Mouse (Mus musculus): ENCODE measurements around the gene Grik1. TPM values are rescaled to one million over a fixed set of nuclear protein-coding genes. Genes with fewer than 3 reads are reported as not detected.
A peak's percentile ranks its signal among the peaks of the same experiment; 100 is the strongest.

Grik1 gene
- total and polyA plus RNA-seq, 2 experiments from 2014 or later: 23.7 to 29.0 TPM

- H3K36me3 ChIP-seq (ENCODE audit: insufficient read depth): no peaks in the 10 kb centered on the region
- H3K4me1 ChIP-seq (ENCODE audit: insufficient read depth): no peaks in the 10 kb centered on the region
- H3K9me3 ChIP-seq (ENCODE audit: low read length): no peaks in the 10 kb centered on the region
- H3K4me3 ChIP-seq (ENCODE audit: low read depth, low read length): no peak overlapping the region
- no peak for DNase-seq
- no peak overlapping the region for H3K9ac ChIP-seq
- TF ChIP-seq CTCF (IDR thresholded peaks at IDR 0.05; ENCODE audit: low read depth): no peak
- no peak overlapping the region for H3K4me2 ChIP-seq (ENCODE audit: low read depth)
- 87% methylated on average over 9 of the region's 9 CpGs for WGBS
- no peak for ATAC-seq
- H3K27me3 ChIP-seq (ENCODE audit: insufficient read depth, low read length): no peaks in the 10 kb centered on the region
- H3K27ac ChIP-seq (ENCODE audit: low read depth, low read length): no peak overlapping the region
These were observed 388.0 kb downstream of the Grik1 start for GRCm38 (mm10) chr16:87902049-87902448.

GRCm38 (mm10) chr16:87901189-87901588 is 388.9 kb downstream of the Grik1 start:
- Histone ChIP-seq H3K27me3 (ENCODE audit: insufficient read depth, low read length) (no peaks in the 10 kb centered on the region), H3K36me3 (ENCODE audit: insufficient read depth) (no peaks in the 10 kb centered on the region), H3K27ac (ENCODE audit: low read depth, low read length) (no peak overlapping the region), H3K9me3 (ENCODE audit: low read length) (no peaks in the 10 kb centered on the region), H3K4me2 (ENCODE audit: low read depth) (no peak overlapping the region), H3K4me1 (ENCODE audit: insufficient read depth) (no peaks in the 10 kb centered on the region), H3K9ac (no peak overlapping the region), H3K4me3 (ENCODE audit: low read depth, low read length) (no peak overlapping the region)
- 90% methylated on average over 2 of the region's 2 CpGs for WGBS
- ATAC-seq: no peak
- TF ChIP-seq CTCF (IDR thresholded peaks at IDR 0.05; ENCODE audit: low read depth): no peak
- DNase-seq: no peak

DNA sequence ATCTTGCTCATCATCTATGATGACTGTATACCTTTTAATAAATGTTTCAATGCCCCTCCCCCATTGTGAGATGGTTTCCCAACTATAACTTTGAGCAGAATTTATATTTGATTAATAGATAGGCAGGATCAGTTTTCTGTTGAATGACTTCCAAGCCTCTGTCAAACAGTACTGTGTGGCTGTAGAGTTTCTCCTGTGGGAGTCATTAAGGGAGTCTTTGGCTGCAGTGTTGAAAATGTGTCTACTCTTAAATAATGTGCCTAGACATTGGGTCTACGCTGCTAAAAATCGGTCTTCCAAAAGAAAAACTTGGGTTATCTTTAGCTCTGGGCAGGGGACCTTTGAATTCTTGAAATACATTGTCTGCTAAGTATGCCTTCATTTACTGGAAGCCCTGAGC is 414.1 kb downstream of the Grik1 start:
- TF ChIP-seq CTCF (IDR thresholded peaks at IDR 0.05; ENCODE audit: low read depth): no peak
- H3K27ac ChIP-seq (ENCODE audit: low read depth, low read length): no peak overlapping the region
- no peaks in the 10 kb centered on the region for H3K36me3 ChIP-seq (ENCODE audit: insufficient read depth)
- ATAC-seq (no peak), DNase-seq (no peak)
- no peaks in the 10 kb centered on the region for H3K27me3 ChIP-seq (ENCODE audit: insufficient read depth, low read length)
- no peak overlapping the region for H3K4me3 ChIP-seq (ENCODE audit: low read depth, low read length)
- no peaks in the 10 kb centered on the region for H3K9me3 ChIP-seq (ENCODE audit: low read length)
- no peaks in the 10 kb centered on the region for H3K4me1 ChIP-seq (ENCODE audit: insufficient read depth)
- WGBS: 96% methylated on average over 2 of the region's 2 CpGs
- H3K9ac ChIP-seq: no peak overlapping the region
- H3K4me2 ChIP-seq (ENCODE audit: low read depth): no peak overlapping the region

DNA sequence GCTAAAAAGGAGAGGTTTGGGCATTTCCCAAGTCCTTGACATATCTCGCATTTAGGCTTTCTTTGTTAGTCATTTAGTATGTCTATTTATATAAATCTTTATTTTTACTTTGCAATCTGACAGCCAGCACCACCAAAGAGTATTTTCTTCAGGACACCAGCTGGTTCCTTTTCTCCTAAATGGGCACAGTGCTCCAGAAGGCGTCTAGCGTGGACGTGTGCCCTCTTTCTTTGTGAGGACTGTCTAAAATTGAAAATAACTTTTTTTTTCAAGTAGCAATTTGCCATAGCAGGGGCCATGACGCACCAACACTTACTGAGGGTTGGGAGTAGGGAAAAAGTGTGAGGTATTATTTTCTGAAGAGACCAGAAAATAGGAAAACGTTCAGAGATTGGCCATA is 425.5 kb downstream of the Grik1 start:
- no peak for DNase-seq
- H3K4me2 ChIP-seq (ENCODE audit: low read depth): no peak overlapping the region
- no peaks in the 10 kb centered on the region for H3K36me3 ChIP-seq (ENCODE audit: insufficient read depth)
- H3K9me3 ChIP-seq (ENCODE audit: low read length): no peaks in the 10 kb centered on the region
- H3K27ac ChIP-seq (ENCODE audit: low read depth, low read length): no peak overlapping the region
- no peak for TF ChIP-seq CTCF (IDR thresholded peaks at IDR 0.05; ENCODE audit: low read depth)
- no peaks in the 10 kb centered on the region for H3K27me3 ChIP-seq (ENCODE audit: insufficient read depth, low read length)
- no peaks in the 10 kb centered on the region for H3K4me1 ChIP-seq (ENCODE audit: insufficient read depth)
- 47% methylated on average over 6 of the region's 6 CpGs for WGBS
- H3K4me3 ChIP-seq (ENCODE audit: low read depth, low read length): no peak overlapping the region
- no peak overlapping the region for H3K9ac ChIP-seq
- ATAC-seq: peak; percentile 50; the same call in 1 of the 2 replicates

DNA sequence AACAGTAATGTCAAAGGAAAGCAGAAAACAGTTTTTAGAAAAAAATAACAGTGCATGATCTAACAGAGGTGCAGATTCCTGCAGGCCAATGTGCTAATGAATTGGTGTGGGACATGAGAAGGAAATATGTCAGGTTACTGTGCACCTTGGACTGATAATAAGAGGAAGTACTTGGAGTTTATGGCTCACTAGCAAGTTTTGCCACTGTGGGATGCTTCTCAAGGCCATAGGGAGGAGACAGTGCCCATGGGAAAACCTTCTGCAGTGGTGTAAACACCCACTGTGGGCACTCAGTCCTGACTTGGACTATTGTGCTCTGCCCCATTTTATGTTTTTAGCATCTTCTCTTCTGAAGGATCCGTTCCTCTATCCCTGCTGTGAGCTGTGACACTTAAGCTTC is 428.3 kb downstream of the Grik1 start:
- TF ChIP-seq CTCF (IDR thresholded peaks at IDR 0.05; ENCODE audit: low read depth): no peak
- Histone ChIP-seq H3K4me1 (ENCODE audit: insufficient read depth) (no peaks in the 10 kb centered on the region), H3K27ac (ENCODE audit: low read depth, low read length) (no peak overlapping the region), H3K27me3 (ENCODE audit: insufficient read depth, low read length) (no peaks in the 10 kb centered on the region), H3K36me3 (ENCODE audit: insufficient read depth) (no peaks in the 10 kb centered on the region), H3K9me3 (ENCODE audit: low read length) (no peaks in the 10 kb centered on the region), H3K9ac (no peak overlapping the region), H3K4me3 (ENCODE audit: low read depth, low read length) (no peak overlapping the region), H3K4me2 (ENCODE audit: low read depth) (no peak overlapping the region)
- ATAC-seq (no peak), DNase-seq (no peak)
- WGBS: 26% methylated on average over 1 of the region's 1 CpGs

GRCm38 (mm10) chr16:87853451-87854085 is 436.5 kb downstream of the Grik1 start:
- H3K9ac ChIP-seq: no peak overlapping the region
- 93% methylated on average over 3 of the region's 3 CpGs for WGBS
- no peak overlapping the region for H3K4me3 ChIP-seq (ENCODE audit: low read depth, low read length)
- no peak overlapping the region for H3K4me2 ChIP-seq (ENCODE audit: low read depth)
- no peaks in the 10 kb centered on the region for H3K36me3 ChIP-seq (ENCODE audit: insufficient read depth)
- H3K4me1 ChIP-seq (ENCODE audit: insufficient read depth): no peaks in the 10 kb centered on the region
- no peak for TF ChIP-seq CTCF (IDR thresholded peaks at IDR 0.05; ENCODE audit: low read depth)
- no peak overlapping the region for H3K27ac ChIP-seq (ENCODE audit: low read depth, low read length)
- DNase-seq (no peak), ATAC-seq (no peak)
- H3K9me3 ChIP-seq (ENCODE audit: low read length): no peaks in the 10 kb centered on the region
- H3K27me3 ChIP-seq (ENCODE audit: insufficient read depth, low read length): no peaks in the 10 kb centered on the region

DNA sequence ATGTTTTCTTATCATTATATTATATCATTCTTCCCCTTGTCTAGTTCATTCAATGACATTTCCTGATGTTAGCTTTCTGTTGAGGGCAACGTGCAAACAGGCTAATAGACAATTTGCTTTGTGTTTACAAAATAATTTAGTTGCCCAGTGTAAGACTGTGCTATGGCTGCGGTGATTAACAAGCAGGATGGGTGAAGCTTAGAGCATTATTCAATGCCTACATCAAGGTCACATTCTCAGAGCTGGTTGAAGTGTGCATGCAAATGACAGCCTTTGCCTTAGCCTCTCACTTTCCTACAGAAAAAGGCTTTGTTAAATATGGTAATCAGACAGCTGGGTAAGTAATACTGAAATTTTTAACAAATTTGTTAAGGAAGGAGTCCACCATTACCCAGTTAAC is 438.5 kb downstream of the Grik1 start:
- 23% methylated on average over 2 of the region's 2 CpGs for WGBS

More for the DNA sequence above, 438.5 kb downstream of the Grik1 start:
- H3K9ac ChIP-seq: no peak overlapping the region
- no peaks in the 10 kb centered on the region for H3K9me3 ChIP-seq (ENCODE audit: low read length)
- no peaks in the 10 kb centered on the region for H3K27me3 ChIP-seq (ENCODE audit: insufficient read depth, low read length)
- H3K4me3 ChIP-seq (ENCODE audit: low read depth, low read length): no peak overlapping the region
- no peak for TF ChIP-seq CTCF (IDR thresholded peaks at IDR 0.05; ENCODE audit: low read depth)
- H3K36me3 ChIP-seq (ENCODE audit: insufficient read depth): no peaks in the 10 kb centered on the region
- H3K27ac ChIP-seq (ENCODE audit: low read depth, low read length): no peak overlapping the region
- DNase-seq: no peak
- no peak for ATAC-seq
- H3K4me2 ChIP-seq (ENCODE audit: low read depth): no peak overlapping the region
- no peaks in the 10 kb centered on the region for H3K4me1 ChIP-seq (ENCODE audit: insufficient read depth)
